ENCODE assay signal across 17 mouse cellular contexts in genomic region chr2:91636229-91636628, GRCm38 (mm10). TPM values are rescaled to one million over a fixed set of nuclear protein-coding genes. Genes with fewer than 3 reads are reported as not detected.
DNase-seq lines count a peak whose midpoint lies in the region; ATAC-seq and TF ChIP-seq lines count a peak whose summit lies in the region.
"Had no signal": no experiment of that assay in that cellular context is flagged by ENCODE, and none has a peak within 500 bp of the region (broad histone marks: within the 10 kb centered on the region; RNA-seq: fewer than 3 reads in every experiment).

Gene F2 (minus strand): TSS chr2:91636414.

- H3K9ac ChIP-seq in heart, embryonic 16.5 days (ENCODE audit: low read length), result peak within 1 kb of the TSS; percentile 25; the same call in 1 of the 2 replicates
- peak within 1 kb of the TSS; percentile 65 for H3K9ac ChIP-seq in liver, embryonic 11.5 days (ENCODE audit: low read depth, low read length)
- no peak within 1 kb of the TSS for H3K9ac ChIP-seq in stomach, embryonic 14.5 days (replicated peaks; ENCODE audit: low read depth, low read length)
- H3K9ac ChIP-seq: heart, embryonic 12.5 days; kidney, embryonic 15.5 days; limb, embryonic 13.5 days; neural tube, embryonic 15.5 days had no signal

- no peaks in the 10 kb centered on the region for H3K9me3 ChIP-seq in heart, embryonic 16.5 days (replicated peaks; ENCODE audit: control insufficient read depth, low read length)
- no peaks in the 10 kb centered on the region for H3K9me3 ChIP-seq in G1E (replicated peaks)
- H3K9me3 ChIP-seq in liver, embryonic 11.5 days (ENCODE audit: control insufficient read depth, low read length), result no peaks in the 10 kb centered on the region
- H3K9me3 ChIP-seq in stomach, embryonic 14.5 days (ENCODE audit: control insufficient read depth, low read depth, low read length), result no peaks in the 10 kb centered on the region
- H3K9me3 ChIP-seq: heart, embryonic 12.5 days; kidney, embryonic 15.5 days; limb, embryonic 13.5 days; neural tube, embryonic 15.5 days had no signal

- no peaks in the 10 kb centered on the region for H3K27me3 ChIP-seq in heart, embryonic 16.5 days (ENCODE audit: control insufficient read depth, insufficient read depth, low read length)
- H3K27me3 ChIP-seq in G1E (ENCODE audit: insufficient read depth, low read length), result no peaks in the 10 kb centered on the region
- no peaks in the 10 kb centered on the region for H3K27me3 ChIP-seq in liver, embryonic 11.5 days (replicated peaks; ENCODE audit: control insufficient read depth, insufficient read depth, low read length)
- no peaks in the 10 kb centered on the region for H3K27me3 ChIP-seq in stomach, embryonic 14.5 days (ENCODE audit: control insufficient read depth, insufficient read depth, low read length)
- H3K27me3 ChIP-seq: heart, embryonic 12.5 days; kidney, embryonic 15.5 days; limb, embryonic 13.5 days; neural tube, embryonic 15.5 days had no signal

- H3K36me3 ChIP-seq in heart, embryonic 16.5 days (ENCODE audit: control insufficient read depth, insufficient read depth), result no peaks in the 10 kb centered on the region
- H3K36me3 ChIP-seq in G1E (replicated peaks), result peaks cover 1% of the 10 kb centered on the region
- H3K36me3 ChIP-seq in liver, embryonic 11.5 days (ENCODE audit: control insufficient read depth, insufficient read depth, low read length), result no peaks in the 10 kb centered on the region
- no peaks in the 10 kb centered on the region for H3K36me3 ChIP-seq in stomach, embryonic 14.5 days (ENCODE audit: control insufficient read depth, insufficient read depth, low read length)
- H3K36me3 ChIP-seq: heart, embryonic 12.5 days; kidney, embryonic 15.5 days; limb, embryonic 13.5 days; neural tube, embryonic 15.5 days had no signal

- H3K4me1 ChIP-seq in heart, embryonic 16.5 days (ENCODE audit: control insufficient read depth, insufficient read depth, low read length), result no peaks in the 10 kb centered on the region; the same call in 1 of the 2 replicates
- peaks cover 64% of the 10 kb centered on the region for H3K4me1 ChIP-seq in G1E (ENCODE audit: insufficient read depth, low read depth, low read length)
- peaks cover 26% of the 10 kb centered on the region for H3K4me1 ChIP-seq in liver, embryonic 11.5 days (replicated peaks; ENCODE audit: control insufficient read depth, insufficient read depth, low read length)
- 0 out of 2 replicates have a peak, but pooled peaks cover 8% of the 10 kb centered on the region for H3K4me1 ChIP-seq in stomach, embryonic 14.5 days (ENCODE audit: control insufficient read depth, insufficient read depth, low read length)
- H3K4me1 ChIP-seq: kidney, embryonic 15.5 days; limb, embryonic 13.5 days; neural tube, embryonic 15.5 days had no signal

- no peak within 1 kb of the TSS for H3K4me3 ChIP-seq in heart, embryonic 16.5 days (ENCODE audit: low read length)
- H3K4me3 ChIP-seq in G1E (ENCODE audit: low read depth, low read length), result peak within 1 kb of the TSS; percentile 60; the same call in 1 of the 2 replicates
- H3K4me3 ChIP-seq in liver, embryonic 11.5 days (ENCODE audit: low read depth, low read length), result peak within 1 kb of the TSS; percentile 43
- no peak within 1 kb of the TSS for H3K4me3 ChIP-seq in stomach, embryonic 14.5 days (ENCODE audit: low read depth, low read length)
- H3K4me3 ChIP-seq: heart, embryonic 12.5 days; kidney, embryonic 15.5 days; layer of hippocampus, adult 2 months; limb, embryonic 13.5 days; neural tube, embryonic 15.5 days had no signal

- no peak within 1 kb of the TSS for H3K4me2 ChIP-seq in heart, embryonic 16.5 days (ENCODE audit: low read depth, low read length)
- H3K4me2 ChIP-seq in liver, embryonic 11.5 days, result peak within 1 kb of the TSS; percentile 68
- H3K4me2 ChIP-seq in stomach, embryonic 14.5 days (replicated peaks; ENCODE audit: low read depth, low read length), result no peak within 1 kb of the TSS
- H3K4me2 ChIP-seq: heart, embryonic 12.5 days; kidney, embryonic 15.5 days; limb, embryonic 13.5 days; neural tube, embryonic 15.5 days had no signal

- no peak for ATAC-seq in heart, embryonic 16.5 days (replicated peaks; ENCODE audit: extremely low read depth, insufficient read depth, low FRiP score)
- ATAC-seq in G1E (ENCODE audit: extremely low read depth, insufficient number of reproducible peaks, low FRiP score, poor library complexity, severe bottlenecking), result no peak
- peak; percentile 43; the same call in 1 of the 2 replicates for ATAC-seq in liver, embryonic 11.5 days (replicated peaks; ENCODE audit: low FRiP score)
- ATAC-seq in stomach, embryonic 14.5 days (ENCODE audit: insufficient number of reproducible peaks, insufficient read depth, low FRiP score, low read depth), result no peak
- ATAC-seq: activated CD4-positive, CD25-positive, alpha-beta regulatory T cell, adult 4 months had no signal

- H3K27ac ChIP-seq in heart, embryonic 16.5 days (ENCODE audit: low read length), result no peak within 1 kb of the TSS
- peak within 1 kb of the TSS; percentile 73 for H3K27ac ChIP-seq in liver, embryonic 11.5 days (ENCODE audit: low read depth, low read length)
- peak within 1 kb of the TSS; percentile 44 for H3K27ac ChIP-seq in stomach, embryonic 14.5 days (ENCODE audit: low read length)
- H3K27ac ChIP-seq: kidney, embryonic 15.5 days; layer of hippocampus, adult 2 months; limb, embryonic 13.5 days; neural tube, embryonic 15.5 days had no signal

- 79% methylated on average over 8 of the region's 8 CpGs for WGBS in heart, embryonic 16.5 days
- 79% methylated on average over 8 of the region's 8 CpGs for WGBS in liver, embryonic 11.5 days
- WGBS in stomach, embryonic 14.5 days, result 81% methylated on average over 8 of the region's 8 CpGs

- no peak for TF ChIP-seq CTCF in G1E (IDR thresholded peaks at IDR 0.05; ENCODE audit: low read depth, low read length)

- intact Hi-C loops in heart, postnatal 14 days (cut with DNase I), result no loop called here

- no peak for DNase-seq in heart, postnatal 14 days
- DNase-seq in G1E (ENCODE audit: low spot score) (no peak), MN1 (ENCODE audit: low spot score) (no peak)
- no peak for DNase-seq in liver, embryonic 11.5 days (ENCODE audit: low spot score)
- no peak for DNase-seq in cerebellum, adult 8-10 months
- no peak for DNase-seq in urinary bladder, postnatal 4 days (ENCODE audit: low spot score in 2 of 2)
- DNase-seq: gastrocnemius, postnatal 14 days; lung, postnatal 14 days; right cerebral cortex, postnatal 4 days had no signal

RNA-seq across cellular contexts. Expression of gene F2, which starts in this region (rescaled TPM):
- polyA plus RNA-seq in heart, embryonic 16.5 days (2015; fragmentation: Nextera tagmentation; extraction: Ambion mirVana), result 0.55 and 0.89 TPM in 2 replicates
- under 1 TPM in 1 of 2 experiments, not detected in 1; 0.12 TPM for total RNA-seq in heart, postnatal 14 days (2021)
- total RNA-seq in G1E (2014; fragmentation: Nextera tagmentation) (not detected in 2 replicates), G1E (2017) (0.06 and 0.11 TPM in 2 replicates)
- polyA plus RNA-seq in G1E (2012), result 0.09 TPM in 2 replicates
- 124 and 136 TPM in 2 replicates for polyA plus RNA-seq in liver, embryonic 11.5 days (2014; fragmentation: Nextera tagmentation; extraction: Ambion mirVana)
- 0.13 and 0.61 TPM in 2 replicates for polyA plus RNA-seq in stomach, embryonic 14.5 days (2014; fragmentation: Nextera tagmentation; extraction: Ambion mirVana)

Comparison
In these comparisons a context has a peak if more than half of its experiments do, and no peak if none do; other contexts are left out.
1. RNA of gene F2 (polyA plus RNA-seq): 124 to 136 TPM in liver, embryonic 11.5 days; 0.55 to 0.89 TPM in heart, embryonic 16.5 days, 0.13 to 0.61 TPM in stomach, embryonic 14.5 days and 0.09 TPM in G1E; every median in the first group is over 10 times any median in the second.
2. H3K4me3 ChIP-seq: peak in G1E (single experiment) and liver, embryonic 11.5 days (single experiment); none in heart, embryonic 16.5 days (single experiment) and stomach, embryonic 14.5 days (single experiment).